Mouse (Mus musculus) testis, adult 2 months (tissue): ENCODE measurements at regions not wholly inside any gene's neighbourhood (a gene's known extent, or its start where the extent isn't known, plus 50 kb on each side); places are given as distances from the start of the nearest gene placed in this dataset.
A peak's percentile ranks its signal among the peaks of the same experiment; 100 is the strongest.

ENCODE experiments used
- H3K27ac ChIP-seq: fragments of 200-500 bp; 2 replicates; pipeline ENCODE4 v1.5.1; 2012; ENCODE audit warnings: low read depth, low read length; ENCODE audit not compliant: control insufficient read depth, insufficient read depth
- H3K27me3 ChIP-seq: fragments of 200-500 bp; 2 replicates; pipeline ENCODE4 v1.6.1; 2012; ENCODE audit warnings: mild to moderate bottlenecking, low read length, moderate library complexity; ENCODE audit not compliant: control insufficient read depth, insufficient read depth
- H3K36me3 ChIP-seq: fragments of 200-500 bp; 2 replicates; pipeline ENCODE4 v1.6.1; 2012; ENCODE audit warnings: mild to moderate bottlenecking, low read length; ENCODE audit not compliant: control insufficient read depth, insufficient read depth
- H3K4me1 ChIP-seq: fragments of 200-500 bp; 2 replicates; pipeline ENCODE4 v1.6.1; 2012; ENCODE audit warnings: low read length; ENCODE audit not compliant: control insufficient read depth, insufficient read depth
- H3K4me3 ChIP-seq: fragments of 200-500 bp; 2 replicates; pipeline ENCODE4 v1.5.1; 2012; ENCODE audit warnings: low read depth, mild to moderate bottlenecking, low read length, moderate library complexity, mixed read lengths; ENCODE audit not compliant: control insufficient read depth
- CTCF ChIP-seq: fragments of 200-500 bp; IDR thresholded peaks from 2 replicates; pipeline ENCODE4 v1.5.1; 2012; ENCODE audit warnings: low read depth, mild to moderate bottlenecking, inconsistent platforms, low read length, moderate library complexity; ENCODE audit not compliant: control insufficient read depth, insufficient read depth, insufficient replicate concordance
- POLR2A ChIP-seq: fragments of 200-500 bp; IDR thresholded peaks from 2 replicates; pipeline ENCODE4 v1.6.1; 2012; ENCODE audit warnings: low read depth, mild to moderate bottlenecking, inconsistent platforms, low read length, moderate library complexity; ENCODE audit not compliant: control insufficient read depth

DNA sequence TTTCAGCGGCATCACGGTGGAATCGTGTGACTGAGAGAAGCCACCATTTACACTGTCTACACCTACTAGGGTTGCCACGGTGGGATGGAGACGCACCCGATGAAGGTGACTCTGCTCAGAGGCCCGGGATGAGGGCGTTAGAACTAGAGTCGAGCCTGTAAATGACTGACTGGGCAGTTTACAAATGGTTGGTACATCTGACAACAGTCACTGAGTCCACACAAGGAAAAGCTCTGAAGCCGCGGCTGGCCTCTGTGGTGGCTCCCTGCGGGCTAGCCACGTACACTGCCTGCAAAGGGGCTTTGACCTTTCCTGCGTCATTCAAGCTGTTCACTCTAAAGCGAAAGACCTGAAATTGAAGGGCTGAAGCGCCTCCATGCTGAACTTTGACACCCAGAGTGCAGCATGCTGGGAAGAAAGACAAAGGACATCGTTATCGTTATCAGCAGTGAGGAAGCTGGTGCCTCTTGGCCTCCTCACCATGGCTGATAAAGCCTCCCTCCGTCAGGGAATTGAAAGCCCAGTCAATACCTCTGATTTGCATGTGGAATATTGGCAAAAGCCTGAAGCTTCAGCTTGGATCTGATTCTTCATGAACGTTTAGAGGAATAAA is 462.1 kb upstream of the Arglu1 start:
- TF ChIP-seq CTCF (no peak), POLR2A (no peak)
- no peak overlapping the region for H3K4me3 ChIP-seq
- no peaks in the 10 kb centered on the region for H3K36me3 ChIP-seq
- peaks cover 3% of the 10 kb centered on the region for H3K4me1 ChIP-seq
- H3K27ac ChIP-seq, result no peak overlapping the region
- H3K27me3 ChIP-seq, result no peaks in the 10 kb centered on the region

DNA sequence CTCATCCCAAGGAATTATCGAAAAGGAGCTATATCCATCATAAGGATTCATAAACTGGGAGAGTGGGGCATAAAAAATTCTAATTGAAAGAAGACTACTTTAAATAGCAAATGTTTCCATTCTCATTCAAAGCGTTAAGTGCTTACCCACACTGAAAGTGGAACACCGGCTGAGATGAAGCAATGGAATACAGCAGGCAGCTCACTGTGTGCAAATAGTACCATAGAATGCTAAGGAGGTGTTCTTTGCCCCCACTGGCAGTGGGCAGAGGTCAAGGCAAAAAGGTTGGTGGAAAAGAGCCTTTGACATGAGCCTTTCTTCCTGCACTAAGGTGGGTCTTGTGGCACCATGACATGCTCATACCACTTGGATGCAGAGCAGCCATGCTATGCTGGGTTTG is 454.0 kb upstream of the Arglu1 start:
- no peaks in the 10 kb centered on the region for H3K36me3 ChIP-seq
- TF ChIP-seq POLR2A (no peak), CTCF (no peak)
- no peak overlapping the region for H3K27ac ChIP-seq
- no peaks in the 10 kb centered on the region for H3K4me1 ChIP-seq
- no peaks in the 10 kb centered on the region for H3K27me3 ChIP-seq
- H3K4me3 ChIP-seq, result peak overlapping the region; percentile 2; the same call in 1 of the 2 replicates

DNA sequence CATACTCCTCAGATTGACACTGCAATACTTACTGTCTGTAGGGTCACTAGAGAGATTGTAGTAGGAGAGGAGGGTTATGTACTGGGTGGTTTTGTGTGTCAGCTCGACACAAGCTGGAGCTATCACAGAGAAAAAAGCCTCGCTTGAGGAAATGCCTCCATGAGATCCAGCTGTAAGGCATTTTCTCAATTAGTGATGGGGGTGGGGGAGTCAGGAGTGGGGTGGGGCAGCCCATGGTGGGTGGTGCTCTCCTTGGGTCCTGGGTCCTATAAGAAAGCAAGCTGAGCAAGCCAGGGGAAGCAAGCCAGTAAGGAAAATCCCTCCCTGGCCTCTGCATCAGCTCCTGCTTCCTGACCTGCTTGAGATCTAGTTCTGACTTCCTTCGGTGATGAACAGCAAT is 449.5 kb upstream of the Arglu1 start:
- no peaks in the 10 kb centered on the region for H3K27me3 ChIP-seq
- TF ChIP-seq POLR2A (no peak), CTCF (no peak)
- H3K36me3 ChIP-seq, result no peaks in the 10 kb centered on the region
- H3K4me3 ChIP-seq, result no peak overlapping the region
- no peak overlapping the region for H3K27ac ChIP-seq
- H3K4me1 ChIP-seq, result no peaks in the 10 kb centered on the region

DNA sequence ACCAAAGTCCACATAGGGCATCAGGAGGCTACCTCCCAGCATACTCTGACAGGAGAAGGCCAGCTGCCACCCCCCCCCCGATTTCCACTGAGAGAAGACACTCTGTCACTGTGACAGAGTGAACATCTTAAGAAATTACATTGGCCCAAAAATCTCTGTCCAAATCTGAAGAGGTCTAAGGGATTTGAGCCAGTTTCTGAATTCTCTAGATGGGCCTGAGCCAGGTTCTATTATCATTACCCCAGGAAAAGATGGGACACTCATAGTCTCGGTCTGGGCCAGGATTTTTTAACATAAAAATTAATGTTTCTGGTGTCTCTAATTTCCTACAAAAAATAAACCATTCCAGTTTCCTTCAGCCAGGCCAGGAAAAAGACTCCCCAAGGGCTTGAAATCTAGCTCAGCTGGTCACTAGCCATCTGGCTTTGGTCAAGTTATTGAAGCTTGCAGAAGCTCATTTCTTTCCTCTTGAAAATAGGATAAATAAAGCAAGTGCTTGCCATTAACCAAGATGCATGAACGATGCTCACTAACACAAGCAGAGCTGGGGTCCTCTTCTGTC is 448.8 kb upstream of the Arglu1 start:
- TF ChIP-seq POLR2A, result no peak
- TF ChIP-seq CTCF, result no peak
- Histone ChIP-seq H3K4me1 (no peaks in the 10 kb centered on the region), H3K4me3 (no peak overlapping the region), H3K27ac (no peak overlapping the region), H3K36me3 (no peaks in the 10 kb centered on the region), H3K27me3 (no peaks in the 10 kb centered on the region)

DNA sequence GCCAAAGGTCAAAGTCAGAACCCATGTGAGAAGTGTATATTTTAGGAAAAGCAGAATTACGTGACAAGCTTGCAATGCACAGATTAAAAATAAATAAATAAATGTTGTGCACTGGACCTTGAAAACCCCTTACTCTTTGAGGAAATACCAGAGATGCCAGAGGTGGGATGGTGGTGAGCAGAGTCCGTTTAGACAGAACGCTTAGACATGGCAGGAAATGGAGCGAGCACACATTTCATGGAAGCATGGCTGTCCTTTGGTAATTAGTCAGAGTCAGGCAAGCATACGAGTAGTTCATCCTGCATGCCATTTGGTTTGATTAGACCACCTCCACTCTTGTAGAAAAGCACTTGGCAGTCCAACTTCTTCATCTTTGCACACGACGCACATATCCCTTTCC is 443.4 kb upstream of the Arglu1 start:
- no peaks in the 10 kb centered on the region for H3K4me1 ChIP-seq
- H3K4me3 ChIP-seq, result no peak overlapping the region
- H3K36me3 ChIP-seq, result no peaks in the 10 kb centered on the region
- TF ChIP-seq CTCF, result no peak
- no peaks in the 10 kb centered on the region for H3K27me3 ChIP-seq
- H3K27ac ChIP-seq, result no peak overlapping the region

DNA sequence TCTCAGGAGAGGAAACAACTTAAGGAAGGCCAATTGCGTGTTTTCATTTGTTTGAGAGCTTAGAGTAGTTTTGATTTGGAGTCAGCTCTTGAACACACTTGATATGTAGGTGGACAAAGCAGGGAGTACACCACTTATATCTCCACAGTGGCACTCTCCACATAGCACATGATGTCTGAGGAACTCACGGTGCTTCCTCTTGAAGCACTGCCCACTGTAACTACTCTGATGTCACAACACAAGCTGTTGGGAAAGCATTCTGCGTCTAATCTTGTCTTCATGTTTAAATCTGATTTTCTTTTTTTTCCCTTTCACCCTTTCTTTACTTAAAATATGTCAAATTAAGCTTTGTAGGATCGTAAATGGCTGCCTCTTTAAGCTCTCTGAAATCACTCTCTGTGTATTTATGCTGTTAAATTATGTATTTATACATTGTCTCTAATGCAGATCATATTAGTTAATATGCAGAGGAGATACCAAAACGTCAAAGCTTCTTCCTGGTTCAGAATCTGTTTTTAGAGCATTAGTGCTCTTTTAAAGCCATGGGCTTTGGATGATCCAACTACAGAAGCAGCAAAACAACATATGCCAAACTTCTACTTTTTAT is 442.4 kb upstream of the Arglu1 start:
- Histone ChIP-seq H3K4me3 (no peak overlapping the region), H3K27me3 (no peaks in the 10 kb centered on the region), H3K27ac (no peak overlapping the region), H3K4me1 (no peaks in the 10 kb centered on the region), H3K36me3 (no peaks in the 10 kb centered on the region)
- no peak for TF ChIP-seq POLR2A
- no peak for TF ChIP-seq CTCF

DNA sequence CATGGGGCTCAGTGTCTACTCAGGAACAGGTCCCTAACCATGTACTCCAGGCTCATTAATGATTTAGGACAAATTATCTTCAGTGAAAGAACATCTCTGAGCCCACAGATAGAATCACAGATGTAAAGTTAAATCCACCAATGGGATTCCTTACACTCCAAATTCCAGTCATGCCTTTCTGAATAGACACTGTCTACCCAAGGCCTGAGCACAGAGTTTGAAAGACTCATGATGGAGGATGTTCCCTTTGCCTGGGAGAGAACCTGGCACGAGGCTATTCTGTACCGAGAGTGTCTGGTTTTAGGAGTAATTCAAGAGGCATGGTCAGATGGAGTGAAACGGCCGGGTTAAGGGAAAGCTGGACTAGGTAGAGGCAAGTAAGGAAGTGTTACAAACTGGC is 440.9 kb upstream of the Arglu1 start:
- TF ChIP-seq CTCF, result no peak
- no peak for TF ChIP-seq POLR2A
- no peaks in the 10 kb centered on the region for H3K27me3 ChIP-seq
- H3K4me1 ChIP-seq, result no peaks in the 10 kb centered on the region
- H3K36me3 ChIP-seq, result no peaks in the 10 kb centered on the region
- peak overlapping the region; percentile 76 for H3K4me3 ChIP-seq
- no peak overlapping the region for H3K27ac ChIP-seq

DNA sequence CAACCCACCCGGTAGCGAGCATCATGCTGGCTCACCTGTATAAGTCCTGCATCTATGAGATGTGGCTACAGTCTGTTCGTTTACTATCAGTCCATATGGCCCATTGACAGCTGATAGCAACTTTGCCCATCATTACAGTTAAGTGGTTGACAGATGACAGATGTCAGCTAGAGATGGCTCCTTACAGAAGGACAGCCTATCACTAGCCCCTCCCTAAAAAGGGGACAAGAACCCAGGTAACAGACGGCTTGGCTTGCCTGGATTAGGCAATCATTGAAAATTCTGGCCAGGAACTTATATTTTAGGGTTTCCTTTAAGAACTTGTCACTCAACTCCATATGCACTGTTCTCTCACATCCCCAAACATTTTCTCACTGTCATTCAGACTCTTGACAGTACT is 434.2 kb upstream of the Arglu1 start:
- Histone ChIP-seq H3K36me3 (no peaks in the 10 kb centered on the region), H3K27me3 (no peaks in the 10 kb centered on the region), H3K4me3 (no peak overlapping the region), H3K27ac (no peak overlapping the region), H3K4me1 (no peaks in the 10 kb centered on the region)
- TF ChIP-seq CTCF (no peak), POLR2A (no peak)
